Mouse (Mus musculus) neural tube, embryonic 12.5 days (tissue): ENCODE data around the gene Itgad. TPM values are rescaled to one million over a fixed set of nuclear protein-coding genes. Genes with fewer than 3 reads are reported as not detected.
"Not testable (repeated sequence)": the region's sequence is repeated elsewhere in the genome, so short reads cannot be mapped to it uniquely, and the experiment has no call there.

ENCODE experiments used
- ATAC-seq: fragments of 200-750 bp; cut with Nextera tagmentation; 2 replicates; pipeline ENCODE4 v1.8.0; 2017; ENCODE audit warnings: low read depth, mild to moderate bottlenecking, moderate TSS enrichment, moderate library complexity; ENCODE audit not compliant: low FRiP score
- H3K27ac ChIP-seq: fragments of 300-500 bp; sonication (generic); 2 replicates; pipeline ENCODE4 v1.5.1; 2016
- H3K27me3 ChIP-seq: fragments of 300-500 bp; sonication (generic); replicated peaks from 2 replicates; pipeline ENCODE4 v1.6.1; 2016; ENCODE audit warnings: mild to moderate bottlenecking
- H3K36me3 ChIP-seq: fragments of 300-500 bp; sonication (generic); 2 replicates; pipeline ENCODE4 v1.6.1; 2016; ENCODE audit warnings: mild to moderate bottlenecking
- H3K4me1 ChIP-seq: fragments of 300-500 bp; sonication (generic); 2 replicates; pipeline ENCODE4 v1.6.1; 2016
- H3K4me2 ChIP-seq: fragments of 300-500 bp; sonication (generic); replicated peaks from 2 replicates; pipeline ENCODE4 v1.6.1; 2016; ENCODE audit warnings: mild to moderate bottlenecking
- H3K4me3 ChIP-seq: fragments of 300-500 bp; sonication (generic); 2 replicates; pipeline ENCODE4 v1.5.1; 2016
- H3K9ac ChIP-seq: fragments of 300-500 bp; sonication (generic); 2 replicates; pipeline ENCODE4 v1.6.1; 2016; ENCODE audit warnings: mild to moderate bottlenecking
- H3K9me3 ChIP-seq: fragments of 300-500 bp; sonication (generic); 2 replicates; pipeline ENCODE4 v1.6.1; 2016; ENCODE audit warnings: mild to moderate bottlenecking
- WGBS: fragments of 180-500 bp; shearing (Covaris S2); methylation state at CpG from one replicate; pipeline ENCODE4 v1.1.7; 2016; 5-methylcytosine and 5-hydroxymethylcytosine counted together
- polyA plus RNA-seq: library from polyadenylated mRNA; unstranded; fragments of >200 nt; fragmentation: Nextera tagmentation; extraction: Ambion mirVana; gene quantifications from 2 replicates; pipeline ENCODE4 v1.2.1, GENCODE M21; 2016

The Itgad gene
- polyA plus RNA-seq, 1 experiment from 2014 or later: not detected

DNA sequence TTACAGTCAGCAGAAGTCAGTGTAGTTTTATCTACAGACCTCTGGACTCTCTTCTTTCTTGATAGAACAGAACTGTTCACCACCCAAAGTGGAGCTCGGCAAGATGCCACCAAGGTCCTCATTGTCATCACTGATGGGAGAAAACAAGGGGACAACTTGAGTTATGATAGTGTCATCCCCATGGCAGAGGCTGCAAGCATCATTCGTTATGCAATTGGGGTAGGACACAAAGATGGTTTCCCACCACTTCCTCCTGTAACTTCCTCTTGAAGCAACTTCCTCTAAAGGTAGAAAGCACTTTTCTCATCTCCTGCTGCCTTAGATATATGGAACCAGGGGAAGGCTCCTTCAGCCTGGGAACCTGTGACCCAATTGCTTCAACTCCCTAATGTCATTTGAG is 20.6 kb upstream of the Itgad start:
- no peak overlapping the region for H3K27ac ChIP-seq
- no peak overlapping the region for H3K4me2 ChIP-seq
- H3K9ac ChIP-seq: no peak overlapping the region
- no peaks in the 10 kb centered on the region for H3K9me3 ChIP-seq
- H3K4me1 ChIP-seq: no peaks in the 10 kb centered on the region
- no peaks in the 10 kb centered on the region for H3K36me3 ChIP-seq
- no peak for ATAC-seq
- 90% methylated on average over 2 of the region's 2 CpGs for WGBS
- no peak overlapping the region for H3K4me3 ChIP-seq
- no peaks in the 10 kb centered on the region for H3K27me3 ChIP-seq

GRCm38 (mm10) chr7:128136927-128137326 is 17.2 kb upstream of the Itgad start:
- Histone ChIP-seq H3K9me3 (no peaks in the 10 kb centered on the region), H3K27me3 (no peaks in the 10 kb centered on the region), H3K4me2 (no peak overlapping the region), H3K4me3 (no peak overlapping the region), H3K4me1 (no peaks in the 10 kb centered on the region), H3K9ac (no peak overlapping the region), H3K27ac (no peak overlapping the region), H3K36me3 (no peaks in the 10 kb centered on the region)
- 57% methylated on average over 4 of the region's 4 CpGs for WGBS
- no peak for ATAC-seq

DNA sequence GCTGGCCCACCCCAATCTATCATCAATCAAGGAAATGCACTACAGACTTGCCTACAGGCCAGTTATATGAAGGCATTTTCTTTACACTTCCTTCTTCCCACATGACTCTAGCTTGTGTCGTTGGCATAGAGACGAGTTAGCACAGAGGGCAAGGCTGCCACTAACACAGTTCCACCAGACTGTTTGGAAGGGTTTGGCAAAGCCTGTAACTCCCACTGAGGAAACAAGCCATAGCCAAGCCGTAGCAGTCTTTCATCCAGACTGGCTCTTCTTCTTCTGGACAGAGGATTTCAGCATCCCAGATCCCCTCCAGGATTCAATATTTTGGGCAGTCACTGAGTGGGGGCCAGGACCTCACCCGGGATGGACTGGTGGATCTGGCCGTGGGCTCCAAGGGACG is 14.6 kb upstream of the Itgad start:
- H3K9ac ChIP-seq: no peak overlapping the region
- WGBS: 96% methylated on average over 6 of the region's 6 CpGs
- no peaks in the 10 kb centered on the region for H3K27me3 ChIP-seq
- H3K4me3 ChIP-seq: no peak overlapping the region
- H3K27ac ChIP-seq: no peak overlapping the region
- H3K4me1 ChIP-seq: no peaks in the 10 kb centered on the region
- no peak overlapping the region for H3K4me2 ChIP-seq
- no peaks in the 10 kb centered on the region for H3K36me3 ChIP-seq
- no peaks in the 10 kb centered on the region for H3K9me3 ChIP-seq
- ATAC-seq: no peak

DNA sequence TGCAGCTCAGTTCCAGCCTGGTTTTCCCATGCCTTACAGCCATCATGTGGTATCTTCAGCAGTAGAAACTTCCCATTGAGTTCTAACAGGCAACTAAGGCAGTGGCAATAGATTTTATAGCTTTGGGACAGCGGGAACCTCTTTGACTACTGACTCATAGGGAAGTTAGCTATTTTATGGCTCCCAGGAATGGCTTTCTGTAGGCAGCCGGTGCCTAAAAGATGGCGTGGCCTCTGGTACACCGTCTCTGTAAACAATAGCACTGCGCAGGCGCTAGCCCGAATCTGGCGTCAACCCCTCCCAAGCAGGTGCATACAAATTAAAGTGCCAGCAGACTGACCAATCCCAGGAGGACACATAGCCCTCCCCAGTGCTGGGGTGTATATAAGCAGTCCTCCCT is 3.2 kb upstream of the Itgad start:
- no peak overlapping the region for H3K27ac ChIP-seq
- no peak overlapping the region for H3K9ac ChIP-seq
- H3K4me2 ChIP-seq: no peak overlapping the region
- no peaks in the 10 kb centered on the region for H3K9me3 ChIP-seq
- no peaks in the 10 kb centered on the region for H3K27me3 ChIP-seq
- no peak overlapping the region for H3K4me3 ChIP-seq
- no peak for ATAC-seq
- no peaks in the 10 kb centered on the region for H3K4me1 ChIP-seq
- 52% methylated on average over 8 of the region's 8 CpGs for WGBS
- H3K36me3 ChIP-seq: no peaks in the 10 kb centered on the region

DNA sequence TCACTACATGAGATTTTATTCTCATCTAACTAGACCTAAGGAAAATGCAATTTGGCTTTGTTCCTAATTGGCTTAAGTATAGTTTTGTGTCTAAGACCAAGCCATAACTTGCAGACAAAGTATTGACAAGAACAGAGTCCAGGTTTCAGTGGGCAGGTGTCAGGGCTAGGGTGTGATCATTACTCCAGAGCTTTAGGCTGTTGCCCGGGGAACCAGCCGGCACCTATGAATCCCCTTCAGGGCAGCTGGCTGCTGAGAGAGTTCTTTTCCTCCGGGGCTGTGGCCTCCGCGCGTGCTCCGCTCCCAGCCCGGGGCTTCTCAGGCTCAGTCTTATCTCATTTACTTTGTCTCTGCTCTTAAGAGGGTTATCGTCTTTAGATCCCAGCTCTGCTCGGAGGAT is 748 bp downstream of the Itgad start:
- Histone ChIP-seq H3K4me2 (no peak overlapping the region), H3K27me3 (no peaks in the 10 kb centered on the region), H3K27ac (no peak overlapping the region), H3K4me3 (no peak overlapping the region), H3K4me1 (no peaks in the 10 kb centered on the region), H3K36me3 (no peaks in the 10 kb centered on the region), H3K9me3 (no peaks in the 10 kb centered on the region), H3K9ac (no peak overlapping the region)
- no peak for ATAC-seq
- 82% methylated on average over 10 of the region's 10 CpGs for WGBS

DNA sequence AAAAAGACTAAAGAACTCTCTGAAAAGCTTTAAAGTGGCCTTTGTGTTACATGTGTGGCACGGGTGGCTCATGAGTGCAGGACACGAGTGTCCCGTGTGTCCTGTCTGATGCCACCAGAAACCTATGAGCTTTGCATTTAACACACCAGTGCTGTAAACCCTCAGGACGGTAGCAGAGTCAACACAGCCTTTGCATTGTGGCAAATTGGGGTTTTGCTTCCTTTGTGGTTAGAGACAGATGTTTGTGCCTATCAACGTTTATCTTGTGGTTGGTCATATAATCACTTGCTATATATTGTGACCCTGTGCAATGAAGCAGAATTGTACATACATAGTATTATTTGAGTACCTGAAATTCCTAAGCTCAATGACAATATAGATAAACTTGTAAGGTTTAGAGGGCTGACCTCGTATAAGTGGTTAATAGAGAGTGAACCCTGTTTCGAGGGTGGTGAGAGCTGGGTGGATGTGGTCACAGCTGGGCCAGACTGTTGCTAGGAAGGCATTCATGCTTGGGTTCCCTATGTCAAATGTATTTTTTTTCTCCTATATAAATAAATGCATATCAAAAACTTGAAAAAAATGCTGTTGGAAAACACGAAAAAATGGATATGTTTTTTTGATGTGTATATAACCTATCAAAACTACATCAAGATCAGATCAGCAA is 4.6 kb downstream of the Itgad start:
- ATAC-seq, H3K9me3 ChIP-seq, H3K4me2 ChIP-seq, H3K4me1 ChIP-seq, H3K27ac ChIP-seq, H3K4me3 ChIP-seq, H3K9ac ChIP-seq, H3K36me3 ChIP-seq, H3K27me3 ChIP-seq: not testable (repeated sequence)
- 71% methylated on average over 8 of the region's 8 CpGs for WGBS

- H3K4me2 ChIP-seq: no peak overlapping the region
- H3K4me1 ChIP-seq: no peaks in the 10 kb centered on the region
- H3K36me3 ChIP-seq: no peaks in the 10 kb centered on the region
- no peak overlapping the region for H3K27ac ChIP-seq
- WGBS: 95% methylated on average over 4 of the region's 4 CpGs
- no peak overlapping the region for H3K4me3 ChIP-seq
- H3K9me3 ChIP-seq: no peaks in the 10 kb centered on the region
- no peak for ATAC-seq
- H3K27me3 ChIP-seq: no peaks in the 10 kb centered on the region
- H3K9ac ChIP-seq: no peak overlapping the region
Observed at GRCm38 (mm10) chr7:128164001-128164400, 9.8 kb downstream of the Itgad start.

- Histone ChIP-seq H3K27ac (no peak overlapping the region), H3K9me3 (no peaks in the 10 kb centered on the region), H3K36me3 (no peaks in the 10 kb centered on the region), H3K4me3 (no peak overlapping the region), H3K9ac (no peak overlapping the region), H3K4me1 (no peaks in the 10 kb centered on the region), H3K4me2 (no peak overlapping the region), H3K27me3 (no peaks in the 10 kb centered on the region)
- 95% methylated on average over 7 of the region's 7 CpGs for WGBS
- no peak for ATAC-seq
Observed at GRCm38 (mm10) chr7:128166391-128166790, 12.2 kb downstream of the Itgad start.

GRCm38 (mm10) chr7:128169996-128170395 is 15.8 kb downstream of the Itgad start:
- ATAC-seq: no peak
- Histone ChIP-seq H3K9me3 (no peaks in the 10 kb centered on the region), H3K27me3 (no peaks in the 10 kb centered on the region), H3K4me3 (no peak overlapping the region), H3K36me3 (no peaks in the 10 kb centered on the region), H3K4me1 (no peaks in the 10 kb centered on the region), H3K9ac (no peak overlapping the region), H3K27ac (no peak overlapping the region), H3K4me2 (no peak overlapping the region)
- 74% methylated on average over 3 of the region's 3 CpGs for WGBS

DNA sequence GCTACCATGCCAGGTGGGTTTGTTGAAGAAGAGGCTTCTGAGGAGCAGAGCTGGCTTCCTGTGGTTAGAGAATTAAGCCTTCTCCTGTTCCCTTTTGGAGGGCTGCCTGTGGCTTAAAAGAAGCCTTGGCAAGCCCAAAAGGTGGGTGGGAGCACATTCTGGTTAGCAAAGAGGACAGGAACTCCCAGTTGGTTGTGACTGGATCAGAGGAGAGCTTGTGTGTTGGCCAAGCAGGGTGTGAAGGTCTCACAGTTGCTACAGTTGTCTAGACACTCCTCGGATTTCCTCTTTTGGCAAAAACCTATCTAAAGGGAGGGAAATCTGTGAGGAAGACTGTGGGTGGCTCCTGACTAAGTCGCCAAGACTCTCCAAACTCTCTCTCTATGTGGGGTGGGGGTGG is 24.2 kb downstream of the Itgad start:
- 85% methylated on average over 2 of the region's 2 CpGs for WGBS
- H3K4me3 ChIP-seq: no peak overlapping the region
- no peaks in the 10 kb centered on the region for H3K36me3 ChIP-seq
- no peaks in the 10 kb centered on the region for H3K27me3 ChIP-seq
- H3K27ac ChIP-seq: no peak overlapping the region
- no peak overlapping the region for H3K9ac ChIP-seq
- no peaks in the 10 kb centered on the region for H3K4me1 ChIP-seq
- ATAC-seq: no peak
- H3K9me3 ChIP-seq: no peaks in the 10 kb centered on the region
- no peak overlapping the region for H3K4me2 ChIP-seq

DNA sequence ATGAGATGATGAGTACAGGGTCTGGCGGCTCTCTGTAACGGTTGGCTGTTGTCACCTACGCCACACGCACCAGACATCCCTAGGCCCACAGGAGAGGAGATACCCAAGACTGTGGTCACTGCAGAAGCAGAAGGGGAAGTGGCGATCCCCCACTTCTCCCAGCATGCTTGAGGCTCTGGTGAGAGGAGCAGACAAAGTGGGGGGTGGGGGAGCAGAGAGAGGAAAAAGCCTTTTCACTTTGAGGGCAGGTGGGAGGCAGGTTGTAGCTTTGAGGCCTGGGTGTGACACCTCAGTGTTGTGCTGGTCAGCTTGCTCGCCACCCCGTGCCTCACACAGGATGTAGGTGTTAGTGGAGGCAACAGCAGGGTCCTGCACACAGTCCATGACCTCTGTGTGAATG is 25.9 kb downstream of the Itgad start:
- Histone ChIP-seq H3K9me3 (no peaks in the 10 kb centered on the region), H3K27me3 (no peaks in the 10 kb centered on the region), H3K27ac (no peak overlapping the region), H3K4me3 (no peak overlapping the region), H3K36me3 (no peaks in the 10 kb centered on the region), H3K4me2 (no peak overlapping the region), H3K4me1 (no peaks in the 10 kb centered on the region), H3K9ac (no peak overlapping the region)
- WGBS: 76% methylated on average over 7 of the region's 7 CpGs
- no peak for ATAC-seq

DNA sequence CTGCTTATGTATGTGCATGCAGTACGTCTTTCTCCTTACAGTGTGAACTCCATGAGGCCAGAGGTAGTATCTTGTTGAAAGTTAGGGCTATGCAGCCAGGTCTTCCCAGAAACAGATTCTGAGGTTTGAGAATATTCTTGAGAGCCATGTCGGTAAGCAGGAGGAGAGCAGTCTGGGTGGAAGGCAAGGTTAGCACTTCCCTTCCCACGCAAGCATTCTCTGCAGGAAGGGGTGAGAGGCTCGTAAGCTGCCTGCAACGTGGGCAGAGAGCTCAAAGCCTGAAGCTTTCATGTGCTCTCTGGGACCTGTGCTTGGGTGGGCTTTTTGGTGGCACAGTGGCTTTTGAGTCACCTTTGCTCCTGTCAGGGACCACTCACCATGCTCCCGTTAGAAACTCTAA is 26.4 kb downstream of the Itgad start:
- no peaks in the 10 kb centered on the region for H3K36me3 ChIP-seq
- no peak overlapping the region for H3K27ac ChIP-seq
- 78% methylated on average over 6 of the region's 6 CpGs for WGBS
- H3K4me1 ChIP-seq: no peaks in the 10 kb centered on the region
- ATAC-seq: no peak
- H3K9ac ChIP-seq: no peak overlapping the region
- no peaks in the 10 kb centered on the region for H3K9me3 ChIP-seq
- no peak overlapping the region for H3K4me3 ChIP-seq
- H3K4me2 ChIP-seq: no peak overlapping the region
- no peaks in the 10 kb centered on the region for H3K27me3 ChIP-seq

DNA sequence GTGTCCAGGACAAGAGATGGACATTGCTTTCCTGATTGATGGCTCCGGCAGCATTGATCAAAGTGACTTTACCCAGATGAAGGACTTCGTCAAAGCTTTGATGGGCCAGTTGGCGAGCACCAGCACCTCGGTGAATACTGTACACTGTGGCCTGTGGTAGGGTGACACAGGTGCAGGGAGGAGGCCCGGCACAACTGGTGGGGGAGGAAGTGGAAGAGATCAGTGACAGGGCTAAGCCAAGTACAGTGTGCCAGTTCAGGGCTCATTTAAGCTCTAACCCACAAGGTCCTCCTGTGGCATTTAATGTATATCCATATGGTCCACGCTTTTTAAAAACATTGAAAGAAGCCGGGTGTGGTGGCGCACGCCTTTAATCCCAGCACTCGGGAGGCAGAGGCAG is 27.5 kb downstream of the Itgad start:
- Histone ChIP-seq H3K9ac (no peak overlapping the region), H3K9me3 (no peaks in the 10 kb centered on the region), H3K4me1 (no peaks in the 10 kb centered on the region), H3K36me3 (no peaks in the 10 kb centered on the region), H3K4me3 (no peak overlapping the region), H3K27me3 (no peaks in the 10 kb centered on the region), H3K4me2 (no peak overlapping the region), H3K27ac (no peak overlapping the region)
- 94% methylated on average over 10 of the region's 10 CpGs for WGBS
- no peak for ATAC-seq
